Mouse (Mus musculus) lung, adult 18-20 months (tissue): ENCODE data around the gene Ccl25.

Experiments
- DNase-seq, 2 experiments: peaks; one replicate each; pipeline ENCODE4 v3.0.0; 2022; ENCODE audit warnings: mixed read lengths in 2 of 2

The Ccl25 gene

DNA sequence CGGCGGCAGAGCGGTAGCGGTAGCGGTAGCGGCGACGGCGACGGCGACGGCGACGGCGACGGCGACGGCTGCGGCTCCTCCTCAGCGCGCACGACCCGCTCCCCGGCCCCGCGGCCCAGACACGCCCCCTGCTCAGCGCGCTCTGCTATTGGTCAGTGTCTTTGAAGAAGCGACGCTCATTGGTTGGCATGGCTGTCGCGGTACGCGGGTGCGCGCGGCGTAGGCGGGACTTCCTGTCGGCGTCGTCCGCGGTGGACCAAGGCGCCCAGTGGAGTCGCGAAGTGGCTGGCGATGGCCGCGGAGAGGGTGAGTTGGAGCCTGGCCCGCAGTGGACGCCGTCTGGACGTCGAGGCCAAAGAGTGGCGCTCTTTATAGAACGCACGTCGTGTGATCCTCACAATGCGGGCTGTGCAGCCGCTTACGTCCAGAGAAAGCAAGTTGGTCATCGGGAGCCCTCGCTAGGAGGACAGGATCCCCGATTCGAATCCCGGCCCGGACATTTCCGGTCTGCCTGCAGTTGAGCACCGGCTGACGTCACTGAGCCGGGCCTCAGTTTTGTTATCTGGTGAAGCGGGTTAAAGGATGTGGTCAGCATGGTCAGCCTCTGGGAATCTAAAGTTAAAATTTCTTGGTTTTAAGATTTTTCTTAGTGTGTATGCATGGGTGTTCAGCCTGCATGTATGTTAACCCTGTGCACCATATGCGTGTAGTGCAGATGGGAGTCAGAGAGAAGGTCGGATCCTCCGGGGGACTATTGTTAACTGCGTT is at the start of gene Ccl25, which contains the start of gene Elavl1:
Gene Ccl25 (plus strand): TSS at position 228 of the 768 bp plus-strand sequence.
Gene Elavl1 (minus strand): TSS at position 431 of the 768 bp plus-strand sequence.
- peak; percentile 96 for DNase-seq

DNA sequence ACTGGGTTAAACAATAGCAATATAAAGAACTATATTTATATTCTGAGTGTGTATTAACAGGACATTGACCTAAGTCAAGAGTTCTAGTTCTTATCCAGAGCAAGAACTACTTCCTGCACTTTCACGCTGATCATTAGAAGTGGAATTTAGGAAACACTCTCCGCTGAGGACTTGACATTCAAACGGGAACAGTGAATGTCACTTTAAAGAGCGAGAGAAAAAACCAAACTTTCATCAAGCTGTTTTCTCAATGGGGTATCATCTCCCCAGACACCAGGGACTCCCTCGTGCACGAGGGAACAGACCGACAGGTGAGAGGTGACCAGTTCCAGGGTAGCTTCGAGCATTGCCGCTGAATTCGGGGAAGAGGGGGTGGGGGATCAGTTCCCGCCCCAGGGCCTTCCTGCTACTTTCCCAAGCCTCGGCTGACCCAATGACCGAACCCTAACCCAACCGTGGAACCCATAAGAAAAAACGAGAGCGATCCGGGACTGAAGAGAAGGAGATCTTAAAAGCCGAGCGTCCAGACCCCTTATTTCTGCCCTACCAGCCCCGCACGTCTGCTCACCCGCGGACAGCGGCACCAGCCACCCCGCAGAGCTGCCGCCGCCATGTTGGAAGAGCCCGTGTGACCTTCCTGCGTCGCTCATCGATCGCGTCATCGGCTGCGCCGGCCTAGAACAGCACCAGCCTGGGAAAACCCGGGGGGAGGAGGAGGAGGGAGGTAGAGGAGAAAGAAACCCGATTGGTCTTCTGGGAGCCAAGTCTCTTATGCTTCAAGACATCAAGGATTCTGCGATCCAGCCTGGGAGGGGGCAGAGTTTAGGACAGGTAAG is 49.5 kb upstream of the Ccl25 start, which contains the start of gene Timm44:
Gene Timm44 (minus strand): TSS at position 639 of the 836 bp plus-strand sequence.
- DNase-seq = peak; percentile 94 to 96

DNA sequence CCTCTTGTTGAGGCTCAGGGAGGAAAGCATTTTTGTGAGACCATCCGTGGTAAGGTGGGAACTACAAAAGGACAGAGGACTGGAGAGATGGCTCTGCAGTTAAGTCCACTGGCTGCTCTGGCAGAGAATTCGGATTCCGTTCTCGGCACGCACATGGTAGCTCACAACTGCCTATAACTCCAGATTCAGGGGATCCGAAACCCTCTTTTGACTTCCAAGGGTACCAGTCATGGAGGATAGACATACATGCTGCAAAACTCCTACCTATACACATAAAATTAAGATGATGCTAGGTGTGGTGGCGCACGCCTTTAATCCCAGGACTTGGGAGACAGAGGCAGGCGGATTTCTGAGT is 48.9 kb upstream of the Ccl25 start:
- DNase-seq = no peak

DNA sequence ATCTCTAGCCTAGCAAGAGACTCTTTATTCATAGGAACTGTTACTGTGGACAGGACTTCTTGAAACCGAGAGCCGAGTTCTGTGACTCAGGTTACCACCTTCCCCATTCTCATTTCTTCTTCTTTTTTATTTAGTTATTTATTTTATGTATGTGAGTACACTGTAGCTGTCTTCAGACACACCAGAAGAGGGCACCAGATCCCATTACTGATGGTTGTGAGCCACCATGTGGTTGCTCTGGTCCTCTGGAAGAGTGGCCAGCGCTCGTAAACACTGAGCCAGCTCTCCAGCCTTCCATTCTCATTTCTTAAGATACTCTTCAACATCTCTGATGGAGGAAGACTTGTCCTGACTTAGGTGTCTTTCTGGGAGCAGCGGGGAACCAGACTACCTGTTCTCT is 32.3 kb upstream of the Ccl25 start:
- no peak for DNase-seq

DNA sequence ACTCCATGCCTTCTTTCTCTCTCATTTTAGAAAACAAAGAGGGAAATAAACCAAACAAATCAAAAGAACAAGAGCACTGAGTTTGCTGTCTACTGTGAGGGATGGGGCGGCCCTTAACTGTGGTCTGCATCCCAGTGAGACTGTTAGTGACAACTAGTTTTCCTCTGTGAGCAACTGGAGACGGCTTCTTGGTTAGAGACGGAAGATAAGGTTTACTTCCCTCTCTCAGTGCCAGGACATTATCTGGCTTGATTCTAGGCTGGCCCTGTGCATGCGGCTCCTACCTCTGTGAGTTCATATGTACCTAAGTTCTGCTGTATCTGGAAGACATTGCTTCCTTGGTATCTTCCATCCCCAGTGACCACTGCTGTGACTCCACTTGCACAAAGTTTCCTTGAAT is 27.2 kb upstream of the Ccl25 start:
- DNase-seq = no peak

DNA sequence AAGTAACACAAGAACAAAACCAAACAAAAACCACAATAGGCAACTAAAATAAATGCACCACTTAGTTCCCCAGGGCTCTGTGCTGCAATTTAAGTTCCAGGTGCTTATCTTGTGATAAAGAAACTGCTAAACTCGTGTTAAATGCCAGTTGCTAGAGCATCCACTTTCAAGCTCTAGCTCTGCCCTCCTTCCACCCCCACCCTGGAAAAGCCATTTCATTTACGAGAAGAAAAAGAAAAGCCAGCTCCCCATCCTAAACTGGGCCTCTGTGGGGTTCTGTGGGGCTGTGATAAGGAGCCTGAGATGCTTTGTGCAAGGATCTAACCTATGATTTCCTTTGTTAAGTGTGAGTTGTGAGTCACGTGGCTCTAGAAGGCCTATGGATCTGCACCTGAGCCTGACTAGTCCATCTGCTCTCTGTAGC is 20.9 kb upstream of the Ccl25 start:
- no peak for DNase-seq

DNA sequence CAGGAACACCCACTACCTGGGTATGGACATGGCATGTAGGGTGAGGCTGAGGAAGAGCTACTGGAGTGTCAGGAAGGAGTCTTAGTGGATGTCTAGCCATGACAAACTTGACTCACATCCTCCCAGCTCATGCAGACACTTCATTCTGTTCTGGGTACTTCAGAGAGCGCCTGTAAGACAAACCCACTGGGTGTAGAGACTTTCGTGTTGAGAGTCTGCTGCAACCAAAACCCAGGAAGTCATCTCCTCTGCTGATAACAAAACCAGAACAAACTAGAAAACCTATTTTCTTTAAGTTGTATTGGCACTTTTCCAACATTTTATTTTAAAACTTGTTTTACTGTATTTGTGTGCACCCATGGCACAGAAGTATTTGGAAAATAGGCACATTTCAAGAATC is 19.2 kb upstream of the Ccl25 start:
- DNase-seq = no peak

DNA sequence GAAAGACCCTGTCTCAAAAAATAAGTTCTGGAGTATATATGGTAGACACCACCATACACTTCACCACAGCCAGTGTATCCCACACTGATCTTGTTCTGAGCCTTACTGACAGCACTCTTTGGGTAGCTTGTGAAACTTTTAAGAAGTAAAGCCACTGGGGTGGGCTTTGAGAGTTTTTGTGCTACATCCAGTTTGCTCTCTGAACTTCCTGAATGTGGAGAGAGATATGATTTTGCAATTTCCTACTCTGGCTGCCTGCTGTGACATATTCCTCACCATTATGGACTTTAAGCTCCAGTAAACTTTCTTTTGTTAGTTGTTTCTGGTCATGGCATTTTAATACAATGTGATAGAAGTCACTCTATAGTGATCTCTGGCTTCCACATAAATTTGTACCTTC is 12.9 kb upstream of the Ccl25 start:
- no peak for DNase-seq

DNA sequence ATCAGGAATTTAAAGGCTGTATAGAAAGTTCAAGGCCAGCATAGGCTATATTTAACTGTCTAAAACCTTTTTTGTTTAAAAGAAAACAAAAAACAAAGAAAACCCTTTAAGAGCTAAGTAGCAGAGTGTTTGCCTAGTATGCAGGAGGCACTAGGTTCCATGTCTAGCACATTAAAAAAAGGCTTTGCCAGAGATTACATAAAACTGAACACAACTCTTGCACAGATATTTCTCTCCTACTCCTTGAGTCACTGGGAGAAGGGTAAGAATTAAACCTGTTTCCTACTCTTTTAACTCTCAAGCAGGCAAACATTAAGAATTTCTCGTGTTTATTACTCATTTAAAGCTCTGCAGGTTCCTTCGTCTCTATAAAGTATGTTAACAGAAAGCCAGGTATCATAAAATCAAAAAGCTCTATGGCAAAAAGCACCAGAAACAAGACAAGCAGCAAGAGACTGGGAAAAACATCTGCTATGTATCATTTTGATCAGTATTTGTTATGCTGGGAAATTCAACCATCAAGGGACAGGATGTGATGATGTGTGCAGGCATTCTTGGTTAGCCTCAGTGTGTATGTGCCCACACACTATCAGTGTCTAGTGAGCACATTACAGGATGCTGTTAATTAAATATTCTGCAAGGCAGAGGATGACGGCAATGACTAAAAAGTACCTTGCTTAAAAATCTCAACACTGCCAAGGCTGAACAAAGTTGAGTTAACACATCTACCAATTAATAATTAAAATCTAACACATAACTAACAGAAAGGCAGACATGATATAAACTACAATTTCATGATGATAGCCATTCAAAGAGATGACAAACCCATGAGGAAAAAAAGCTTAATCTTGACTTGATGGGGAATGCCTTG is 11.5 kb upstream of the Ccl25 start:
- no peak for DNase-seq

DNA sequence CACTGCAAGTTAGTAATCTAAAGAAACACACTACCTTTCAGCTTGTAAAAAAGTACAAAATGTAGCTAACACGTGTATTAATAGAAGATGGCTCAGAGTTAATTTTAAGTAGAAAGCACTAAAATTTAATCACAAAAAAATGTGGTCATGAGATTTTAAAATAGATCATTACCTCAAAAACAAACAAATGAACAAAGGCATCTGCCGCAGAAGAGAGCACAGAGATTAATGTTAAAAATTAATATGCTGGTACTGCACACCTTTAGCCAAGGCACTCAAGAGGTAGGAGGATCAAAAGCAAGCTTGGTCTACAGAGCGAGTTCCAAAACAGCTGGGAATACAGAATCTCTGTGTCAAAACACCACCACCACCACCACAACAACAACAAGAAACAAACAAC is 10.2 kb upstream of the Ccl25 start:
- DNase-seq = no peak

DNA sequence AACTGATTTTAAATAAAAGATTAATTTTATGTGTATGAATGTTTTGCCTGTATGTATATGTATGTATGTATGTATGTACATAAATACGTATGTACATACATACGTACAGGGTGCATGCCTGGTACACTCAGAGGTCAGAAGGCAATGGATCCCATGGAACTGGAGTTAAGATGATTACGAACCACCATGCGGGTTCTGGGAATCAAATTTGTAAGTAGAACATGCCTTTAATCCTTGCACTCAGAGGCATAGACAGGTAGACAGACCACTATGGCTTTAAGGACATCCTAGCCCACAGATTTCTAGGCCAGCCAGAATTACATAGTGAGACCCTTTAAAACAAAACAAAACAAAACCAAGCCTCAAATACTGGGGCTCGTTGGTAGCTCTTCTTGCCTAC is 6.9 kb upstream of the Ccl25 start:
- DNase-seq = no peak

DNA sequence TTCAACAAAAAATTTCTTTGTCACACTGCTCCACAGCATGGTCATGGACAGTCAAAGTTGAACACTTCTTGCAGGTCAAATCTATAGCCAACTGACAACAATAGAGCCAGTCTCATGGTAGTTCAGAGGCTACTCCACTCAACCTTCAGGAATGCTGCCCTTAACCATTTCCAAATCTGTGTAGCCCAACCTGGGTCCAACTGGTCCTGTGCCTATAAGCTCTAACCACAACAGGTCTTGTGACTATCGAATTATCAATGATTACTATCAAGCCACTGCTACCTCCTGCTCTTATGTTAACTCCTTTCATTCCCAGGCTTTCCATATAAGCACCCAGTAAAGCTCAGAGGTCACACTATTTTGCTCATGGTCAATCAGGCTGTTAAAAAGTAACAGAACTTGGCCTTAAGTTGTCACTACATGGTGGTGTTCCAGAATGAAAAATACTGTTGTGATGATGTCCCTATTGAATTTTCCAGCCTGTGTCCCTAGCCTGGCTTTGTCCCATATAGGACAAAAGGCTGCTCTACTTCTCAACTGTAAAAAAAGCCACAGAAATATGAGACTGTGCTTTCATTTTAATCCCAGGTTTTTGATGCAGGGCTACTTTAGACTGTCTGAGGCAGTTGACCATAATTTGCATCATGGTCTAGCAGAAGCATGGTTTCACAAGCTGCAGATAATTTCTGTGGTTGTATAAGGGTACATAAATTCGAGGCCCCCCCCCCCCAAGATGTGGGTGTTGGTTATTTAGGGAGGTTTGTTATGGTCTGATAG is 6.0 kb upstream of the Ccl25 start:
- DNase-seq = no peak

DNA sequence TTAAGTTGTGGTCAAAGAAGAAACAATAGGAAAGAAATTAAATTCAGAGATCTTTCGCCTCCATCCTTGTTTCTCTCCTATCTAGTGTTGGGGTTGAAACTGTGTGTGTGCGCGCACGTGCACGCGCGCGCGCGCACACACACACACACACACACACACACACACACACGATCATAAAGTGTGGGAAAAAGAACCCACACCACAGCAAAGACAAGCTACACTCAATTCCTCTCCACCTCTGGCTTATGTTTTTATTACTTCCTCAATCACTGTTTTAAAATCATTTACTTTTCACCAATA is 5.5 kb upstream of the Ccl25 start:
- no peak for DNase-seq

DNA sequence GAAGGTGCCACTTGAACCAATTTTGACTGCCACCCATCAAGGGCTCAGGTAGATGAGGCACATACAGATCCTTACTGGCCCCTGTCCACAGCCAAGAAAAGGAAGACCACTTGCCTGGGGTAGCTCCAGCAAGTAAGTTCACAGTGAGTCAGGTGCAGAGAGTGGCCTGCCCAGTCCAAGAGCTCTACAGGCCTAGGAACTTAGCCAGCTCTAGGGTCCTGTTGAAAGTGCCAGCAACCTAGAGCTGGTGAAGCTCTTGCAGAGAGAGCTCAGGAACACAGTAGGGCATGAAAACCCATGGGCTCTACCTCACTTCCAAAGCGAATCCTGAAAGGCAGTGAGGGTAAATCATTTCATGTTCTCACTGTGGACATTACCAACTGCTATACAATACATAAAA is 4.6 kb upstream of the Ccl25 start:
- DNase-seq = no peak

DNA sequence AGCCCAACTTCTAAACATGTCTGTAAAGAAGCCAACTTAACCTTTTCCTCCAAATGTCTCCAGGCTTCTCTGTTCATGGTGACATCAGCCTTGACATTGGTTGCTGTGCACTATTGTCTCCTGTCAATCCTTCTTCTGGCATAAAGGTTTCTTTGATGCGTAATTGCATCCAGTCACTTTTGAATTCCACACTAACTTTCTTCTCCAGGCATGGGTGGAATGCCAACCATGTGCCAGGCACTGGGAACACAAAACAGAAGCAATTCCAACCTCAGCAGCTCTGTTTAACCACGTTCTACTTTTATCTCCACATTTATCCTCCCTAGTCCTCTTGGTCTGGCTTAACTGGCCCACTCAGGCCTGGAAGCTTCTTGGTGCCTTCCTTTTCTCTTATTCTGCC is 4.0 kb upstream of the Ccl25 start:
- DNase-seq = no peak

DNA sequence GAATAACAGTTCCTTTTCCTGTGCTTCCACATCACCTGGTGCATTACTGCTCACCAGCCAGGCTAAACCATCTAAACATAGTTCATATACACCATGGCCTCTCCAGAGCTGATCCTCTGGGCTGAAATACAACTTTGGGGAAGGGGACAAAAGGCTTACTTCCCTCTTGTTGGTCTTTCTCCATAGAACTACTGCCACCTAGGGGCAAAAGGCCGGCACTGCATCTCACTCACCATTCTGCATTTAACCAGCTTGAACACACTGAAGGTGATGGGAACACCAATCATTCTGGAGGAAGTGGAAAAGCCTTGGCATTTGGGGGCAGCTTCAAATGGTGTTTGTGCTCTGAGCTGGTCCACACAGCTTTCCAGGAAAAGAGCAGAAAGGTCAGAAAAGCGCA is 2.5 kb upstream of the Ccl25 start:
- peak; percentile 77 to 85 for DNase-seq

DNA sequence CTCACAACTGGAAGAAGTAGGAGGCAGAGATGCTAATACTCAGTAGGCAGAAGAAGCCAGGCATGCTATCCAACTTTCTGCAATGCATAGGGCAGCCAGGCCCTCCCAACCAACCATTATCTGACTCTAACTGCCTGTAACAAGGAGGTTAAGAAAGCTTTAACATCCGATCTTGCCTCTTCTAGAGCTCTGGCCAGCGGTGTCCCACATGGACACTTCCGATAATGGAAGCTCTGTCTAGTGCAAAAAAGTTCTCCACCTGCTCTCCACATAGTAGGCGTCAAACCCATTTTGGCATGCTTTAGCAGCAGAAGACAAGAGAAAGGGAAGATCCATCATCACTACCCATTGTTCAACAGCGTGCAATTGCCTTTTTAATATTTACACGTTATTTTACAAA is 1.1 kb upstream of the Ccl25 start:
- no peak for DNase-seq

DNA sequence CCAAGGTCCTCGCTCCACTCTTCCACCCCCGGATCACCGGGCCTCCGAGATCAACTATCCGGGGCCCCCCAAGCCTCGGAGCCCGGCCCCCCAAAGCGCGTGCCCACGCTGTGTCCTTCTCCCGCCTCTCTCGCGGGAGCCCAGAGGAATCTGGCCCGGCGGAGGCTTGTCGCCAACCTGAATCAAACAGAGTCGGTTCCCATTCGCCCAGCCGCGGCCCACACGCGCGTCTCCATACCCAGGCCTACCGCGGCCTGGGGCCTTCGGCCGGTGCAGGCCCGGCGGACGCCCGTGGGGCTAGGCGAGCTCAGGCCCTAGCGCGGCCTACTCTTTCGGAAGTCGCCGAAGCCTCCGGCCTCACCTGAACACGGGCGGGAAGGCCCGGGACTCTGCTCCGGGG is 485 bp upstream of the Ccl25 start:
- DNase-seq = no peak

DNA sequence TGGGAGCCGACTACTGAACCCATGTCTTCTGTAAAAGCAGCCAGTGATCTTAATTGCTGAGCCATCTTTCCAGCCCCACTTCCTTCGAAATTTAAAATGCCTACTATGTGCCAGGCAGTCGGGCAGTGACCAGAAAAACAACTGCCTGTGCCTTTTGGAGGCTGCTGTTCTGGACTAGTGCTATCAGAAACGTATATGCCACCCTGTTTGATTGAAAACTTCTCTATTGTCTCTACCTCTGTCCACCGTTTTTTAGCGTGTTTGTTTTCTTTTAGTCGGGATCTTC is 684 bp downstream of the Ccl25 start:
- no peak for DNase-seq

DNA sequence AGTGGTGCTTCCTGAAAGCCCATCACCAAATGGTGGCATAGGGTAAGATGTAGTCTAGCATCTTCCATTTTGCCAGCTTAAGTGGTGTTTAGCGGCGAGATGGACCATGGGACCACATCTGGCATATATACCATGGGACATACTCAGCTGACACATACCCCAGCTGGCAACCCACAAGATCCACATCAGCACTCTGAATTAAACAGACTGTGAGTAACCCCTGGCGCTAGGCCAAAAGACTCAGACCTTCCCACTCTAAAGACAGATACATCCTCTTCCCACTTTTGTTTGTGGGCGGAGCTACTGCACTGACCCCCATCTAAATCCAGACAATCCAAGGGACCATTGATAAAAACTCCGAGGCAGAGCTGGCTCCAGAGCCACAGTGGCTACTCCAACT is 4.0 kb downstream of the Ccl25 start:
- no peak for DNase-seq

DNA sequence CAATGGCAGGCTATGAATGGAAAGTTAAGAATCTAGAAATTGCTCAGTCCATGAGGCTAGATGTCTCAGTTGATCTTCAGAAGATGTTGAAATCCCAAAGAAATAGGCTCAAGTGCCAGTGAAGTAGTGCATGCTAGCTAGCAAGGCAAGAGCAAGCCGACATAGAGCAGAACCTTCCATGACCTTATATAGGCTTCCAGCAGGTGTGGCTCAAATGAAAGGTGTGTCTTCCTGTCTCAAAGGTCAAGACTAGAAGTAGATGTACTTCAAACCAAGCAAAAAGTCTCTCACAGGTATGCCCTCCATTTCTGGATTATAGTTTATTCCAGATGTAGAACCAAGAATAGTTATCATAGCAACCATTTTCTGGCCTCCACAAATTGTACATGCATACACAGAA is 9.0 kb downstream of the Ccl25 start:
- DNase-seq = no peak

DNA sequence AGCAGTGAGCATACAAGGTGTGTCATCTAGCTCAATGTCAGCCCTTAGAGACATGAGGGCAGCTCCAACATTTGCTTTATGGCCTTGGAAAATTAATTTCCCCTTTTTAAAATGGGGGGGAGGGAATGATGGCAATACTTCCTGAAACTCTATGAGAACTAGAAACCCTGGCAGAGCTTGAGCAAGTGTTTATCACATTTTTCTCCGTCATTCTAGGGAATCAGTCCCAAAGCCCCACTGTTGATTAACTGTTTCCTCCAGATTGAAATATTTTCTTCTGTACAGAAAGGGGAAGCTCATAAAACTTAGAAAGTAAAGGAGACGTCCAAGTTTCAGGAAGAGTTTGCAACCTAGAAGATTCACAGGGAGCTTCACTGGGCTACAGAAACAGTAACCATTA is 10.7 kb downstream of the Ccl25 start:
- no peak for DNase-seq

DNA sequence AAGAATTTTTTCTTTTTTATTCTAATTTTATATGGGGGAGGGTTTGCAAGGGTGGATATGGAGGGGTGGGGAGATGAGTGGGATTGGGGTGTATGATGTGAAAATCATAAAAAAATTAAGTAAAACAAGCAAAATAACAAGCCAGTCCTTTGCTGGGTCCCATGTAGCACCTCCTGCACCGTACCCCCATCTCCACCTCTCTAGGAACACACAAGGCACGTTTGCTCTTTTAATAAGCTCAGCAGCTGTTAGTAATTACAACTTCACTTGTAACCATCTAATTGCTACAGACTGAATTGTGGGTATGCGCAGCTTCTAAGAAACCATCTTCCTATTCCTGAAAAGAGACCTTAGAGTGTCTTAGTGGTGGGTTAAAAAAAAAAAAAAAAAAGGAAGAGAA is 15.2 kb downstream of the Ccl25 start:
- DNase-seq = no peak
